Mouse (Mus musculus) embryo, embryonic 11 days (tissue): ENCODE data around the gene Mettl23.
A peak's percentile ranks its signal among the peaks of the same experiment; 100 is the strongest.

ENCODE experiments used
- DNase-seq: peaks from one replicate; pipeline ENCODE4 v3.0.0-alpha.2; 2015

Gene Mettl23

DNA sequence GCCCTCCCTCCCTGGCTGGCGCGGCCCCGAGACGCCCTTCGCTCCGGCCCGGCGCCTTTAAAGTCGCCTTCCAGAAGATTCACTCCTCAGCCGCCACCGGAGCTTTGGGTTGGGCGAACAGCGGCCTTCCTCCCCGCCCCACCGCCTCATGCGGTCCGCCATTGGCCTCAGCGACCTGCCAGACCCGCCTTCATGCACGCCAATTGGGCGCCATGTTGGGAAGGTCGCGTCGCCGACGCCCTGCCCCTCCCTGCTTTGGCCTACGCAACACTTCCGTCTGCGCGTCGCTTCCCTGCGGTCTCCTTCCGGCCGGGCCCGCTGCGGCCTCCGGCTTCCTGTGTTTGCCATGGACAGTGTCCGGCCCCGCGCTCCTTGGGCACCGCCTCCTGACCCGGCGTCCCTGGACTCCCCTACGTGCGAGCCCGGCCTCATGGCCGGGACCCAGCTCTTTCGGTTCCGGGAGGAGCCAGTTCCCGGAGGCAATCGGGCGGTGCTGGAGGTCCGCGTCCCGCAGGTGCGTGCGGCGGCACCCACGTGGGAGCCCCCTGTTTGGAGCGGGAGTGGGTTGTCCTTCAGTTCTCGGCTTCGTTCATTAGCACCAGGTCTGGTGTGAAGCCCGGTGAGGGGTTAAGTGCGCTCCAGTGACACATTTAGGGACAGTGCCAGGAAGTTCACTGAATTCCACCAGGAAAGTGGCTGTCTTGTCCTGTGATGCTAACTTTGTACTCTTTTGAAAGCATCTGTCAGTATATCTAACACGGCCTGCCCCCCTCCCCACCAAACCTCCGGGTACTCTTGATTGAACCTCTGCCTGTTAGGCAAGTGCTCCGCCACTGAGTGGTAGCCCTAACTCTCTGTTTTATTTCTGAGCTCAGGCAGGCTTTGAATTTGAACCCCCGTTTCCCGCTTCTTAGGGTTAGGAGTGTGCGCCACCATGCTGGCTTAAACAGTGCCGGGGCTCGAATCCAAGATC, at the start of gene Mettl23, which contains the start of gene Jmjd6:
Gene Mettl23 (plus strand): TSS at position 18 of the 973 bp plus-strand sequence.
Gene Jmjd6 (minus strand): TSS at position 189 of the 973 bp plus-strand sequence.
- peak; percentile 98 for DNase-seq

DNA sequence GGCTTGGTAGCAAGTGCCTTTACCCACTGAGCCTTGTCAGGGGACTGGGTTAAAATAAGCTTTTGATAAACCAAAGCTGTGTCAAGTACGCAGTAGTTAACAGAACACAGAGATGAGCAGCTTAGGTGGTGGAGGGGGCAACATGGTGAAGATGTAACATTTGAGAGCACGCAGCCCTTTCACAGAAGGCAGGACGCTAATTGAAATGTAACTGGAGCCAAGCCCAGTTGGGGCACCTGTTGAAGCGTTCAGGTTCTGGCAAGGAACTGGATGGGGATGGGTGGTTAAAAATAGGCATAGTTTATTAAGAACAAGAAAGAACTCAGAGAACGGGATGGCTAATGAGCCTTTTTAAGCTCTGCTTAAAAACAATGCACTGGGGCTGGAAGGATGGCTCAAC, 43.7 kb upstream of the Mettl23 start:
- DNase-seq: no peak

DNA sequence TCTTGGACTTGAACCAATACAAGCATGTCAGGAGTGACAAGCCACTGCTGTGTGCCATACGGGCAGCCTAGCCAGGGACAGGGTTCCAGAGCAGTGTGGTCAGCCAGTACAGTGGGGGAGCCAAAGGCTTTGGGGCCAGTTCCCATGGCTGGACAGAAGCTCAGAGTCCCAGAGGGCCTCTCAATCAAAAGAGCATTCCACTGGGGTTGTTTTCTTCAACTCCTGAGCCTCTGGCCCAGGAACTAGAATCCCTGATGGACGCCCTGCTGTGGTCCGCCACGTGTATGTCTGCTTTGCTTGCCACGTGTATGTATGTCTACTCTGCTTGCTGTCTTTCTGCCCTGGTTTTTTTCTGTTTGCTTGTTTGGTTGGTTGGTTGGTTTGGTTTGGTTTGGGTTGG, 42.0 kb upstream of the Mettl23 start:
- no peak for DNase-seq

DNA sequence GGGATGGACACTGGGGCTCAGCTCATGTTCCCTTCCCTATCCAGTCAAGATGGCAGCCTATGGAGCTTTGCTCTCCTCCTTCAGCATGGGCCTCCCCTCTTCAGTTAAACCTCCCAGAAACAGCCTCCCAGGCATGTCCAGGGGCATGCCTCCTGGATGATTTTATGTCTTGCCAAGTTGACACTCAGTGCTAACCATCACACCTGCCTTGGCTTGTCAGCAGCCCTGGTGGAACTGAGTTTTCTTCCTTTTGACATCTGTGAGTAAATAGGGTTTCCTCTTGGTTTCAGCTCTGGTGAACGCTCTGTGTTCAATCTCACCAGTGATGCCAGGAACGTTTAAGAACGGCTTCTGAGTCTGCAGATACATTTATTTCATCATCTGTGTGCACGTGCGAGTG, 40.4 kb upstream of the Mettl23 start:
- DNase-seq: no peak

DNA sequence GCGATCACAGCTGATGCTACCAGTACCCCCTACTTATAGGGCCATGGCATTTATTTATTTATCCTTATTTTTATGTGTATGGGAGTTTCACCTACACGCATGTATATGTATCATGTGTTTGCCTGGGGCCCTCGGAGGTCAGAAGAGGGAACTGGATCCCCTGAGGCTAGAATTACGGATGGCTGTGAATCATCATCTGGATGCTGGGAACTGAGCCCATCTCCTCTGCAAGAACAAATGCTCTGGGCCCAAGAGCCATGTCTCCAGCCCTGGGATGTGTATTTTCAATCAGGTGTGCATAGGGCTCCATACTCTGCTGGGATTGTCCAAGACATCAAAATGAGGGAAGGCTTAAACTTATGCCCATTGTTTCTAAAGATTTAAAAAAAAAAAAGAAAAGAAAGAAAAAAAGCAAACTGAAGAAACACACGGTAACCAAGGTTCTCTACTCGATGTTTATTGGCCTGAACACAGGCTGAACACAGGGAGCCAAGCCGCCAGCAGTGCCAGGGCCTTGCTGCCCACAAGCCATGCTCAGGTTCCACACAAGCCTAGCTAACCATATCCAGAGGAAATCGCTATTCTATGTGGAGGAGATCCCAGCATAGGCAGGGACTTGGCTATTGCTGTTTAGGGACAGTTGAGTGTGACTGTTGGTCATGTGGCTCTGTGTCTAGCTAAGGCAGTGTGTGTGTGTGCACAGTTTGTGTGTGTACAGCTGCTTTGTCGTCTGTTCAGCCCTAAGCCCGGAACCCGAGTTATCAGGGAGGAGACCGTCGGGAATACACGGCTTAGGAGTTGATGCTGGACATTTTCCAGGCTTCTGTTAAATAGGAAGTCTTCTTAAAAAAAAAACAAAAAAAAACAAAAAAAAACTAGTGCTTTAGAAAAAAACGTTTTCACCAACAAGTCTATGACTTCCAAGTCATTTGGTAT, 36.7 kb upstream of the Mettl23 start:
- no peak for DNase-seq

DNA sequence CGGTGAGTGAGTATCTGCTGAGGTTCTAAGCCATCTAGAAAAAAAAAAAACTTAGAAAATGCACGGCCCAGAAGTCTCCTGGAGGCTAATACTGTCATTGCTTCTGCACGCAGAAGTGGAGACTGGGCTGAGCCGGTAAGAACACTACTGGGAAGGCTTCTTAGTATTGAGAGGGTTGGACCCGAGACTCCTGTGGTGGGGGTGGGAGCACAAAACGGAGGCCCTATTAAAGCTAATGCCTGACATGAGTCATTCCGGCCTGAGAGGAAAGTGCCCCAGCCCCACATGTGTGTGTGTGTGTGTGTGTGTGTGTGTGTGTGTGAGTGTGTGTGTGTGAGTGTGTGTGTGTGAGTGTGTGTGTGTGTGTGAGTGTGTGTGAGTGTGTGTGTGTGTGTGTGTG, 36.0 kb upstream of the Mettl23 start:
- no peak for DNase-seq

DNA sequence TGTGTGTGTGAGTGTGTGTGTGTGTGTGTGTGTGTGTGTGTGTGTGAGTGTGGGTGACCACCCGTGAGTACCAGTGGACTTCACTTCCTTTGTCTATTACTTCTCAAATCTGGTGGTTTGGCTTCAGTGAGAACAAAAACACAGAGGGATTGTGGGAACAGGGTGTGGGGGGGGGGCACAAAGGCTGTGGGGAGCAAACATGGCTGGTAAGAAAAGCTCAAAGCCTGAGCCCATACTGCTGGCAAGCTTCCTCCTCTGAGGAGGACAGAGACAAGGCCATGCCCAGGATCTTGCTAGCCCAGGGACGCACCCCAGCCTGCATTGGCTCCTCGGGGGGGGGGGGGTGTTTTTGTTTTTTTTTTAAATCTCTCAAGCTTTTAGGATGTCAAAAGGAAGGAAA, 35.6 kb upstream of the Mettl23 start:
- no peak for DNase-seq

DNA sequence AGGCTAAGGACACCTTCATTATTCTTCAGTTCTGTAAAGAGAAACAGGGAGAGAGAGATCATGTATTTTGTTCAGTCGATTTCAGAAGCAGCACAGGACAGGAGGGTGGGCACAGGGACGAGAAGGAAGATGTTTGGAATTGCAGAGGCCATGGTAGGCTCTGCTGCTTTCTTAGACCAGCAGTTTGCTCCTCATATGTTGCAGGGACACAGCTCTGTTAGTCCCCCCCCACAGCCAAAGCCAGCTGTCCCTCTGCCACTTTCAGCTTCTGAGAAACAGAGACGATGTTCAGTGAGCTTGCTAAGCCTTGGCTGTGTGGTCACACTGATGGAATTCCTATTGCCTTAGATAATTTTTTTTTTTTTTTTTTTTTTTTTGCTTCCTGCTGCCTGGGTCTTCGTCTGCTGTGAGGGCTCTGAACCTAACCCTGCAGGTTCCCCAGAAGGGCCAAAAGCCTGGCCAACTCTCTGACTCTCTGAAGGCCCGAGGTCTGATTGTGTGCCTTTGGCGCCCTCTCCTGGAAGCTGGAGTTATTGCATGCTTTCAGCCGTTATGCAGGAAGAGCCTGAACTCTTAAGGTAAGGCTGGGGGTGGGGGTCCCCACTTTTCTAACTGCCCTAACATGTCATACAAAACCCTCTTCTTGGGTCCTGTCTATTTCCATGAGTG, 35.0 kb upstream of the Mettl23 start:
- DNase-seq: peak; percentile 89

DNA sequence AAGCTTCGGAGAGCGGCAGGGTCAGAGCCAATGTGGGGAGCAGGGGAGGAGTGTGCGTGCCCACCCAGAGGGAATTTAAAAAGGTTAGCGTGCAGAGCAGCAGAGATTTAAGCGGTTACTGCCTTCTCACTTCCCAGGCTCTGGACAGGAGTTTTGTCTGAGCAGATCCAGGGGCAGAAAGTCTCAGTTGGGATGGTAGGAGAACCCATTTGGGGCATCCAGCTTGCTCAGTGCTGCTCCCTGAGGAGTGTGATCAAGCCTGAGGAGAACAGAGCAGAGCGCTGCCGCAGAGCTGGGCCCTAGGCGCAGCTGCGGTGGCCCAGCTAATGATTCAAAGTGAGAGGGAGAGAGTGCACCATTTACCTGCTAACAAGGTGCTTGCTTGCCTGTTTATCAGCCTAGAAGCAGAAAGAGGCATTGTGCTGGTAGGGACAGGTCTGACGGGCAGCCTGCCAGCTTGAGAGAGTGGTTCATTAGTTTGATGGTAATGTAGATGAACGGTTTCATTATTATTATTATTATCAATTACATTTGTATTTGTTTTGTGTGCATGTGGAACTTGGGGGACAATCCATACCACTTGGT, 34.2 kb upstream of the Mettl23 start:
- DNase-seq: no peak

DNA sequence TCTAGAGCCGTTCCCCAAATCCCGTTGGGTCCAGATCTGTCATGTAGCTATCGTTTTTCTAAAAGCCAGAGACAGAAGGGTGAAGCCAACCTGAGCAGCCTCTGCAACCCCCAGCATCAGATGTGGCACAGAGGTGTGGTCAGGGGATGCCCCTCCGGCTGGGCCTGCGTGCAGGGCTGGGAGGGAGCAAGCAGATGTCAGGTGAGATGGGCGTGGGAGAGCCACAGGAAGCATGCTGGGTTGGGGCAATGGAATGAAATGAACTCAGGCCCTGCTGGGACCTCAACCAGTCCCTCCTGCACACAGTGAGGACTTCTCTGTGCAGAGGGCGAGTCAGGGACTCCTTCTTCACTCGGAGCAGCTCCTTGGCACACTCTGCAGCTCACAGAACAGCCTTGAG, 33.6 kb upstream of the Mettl23 start:
- no peak for DNase-seq

DNA sequence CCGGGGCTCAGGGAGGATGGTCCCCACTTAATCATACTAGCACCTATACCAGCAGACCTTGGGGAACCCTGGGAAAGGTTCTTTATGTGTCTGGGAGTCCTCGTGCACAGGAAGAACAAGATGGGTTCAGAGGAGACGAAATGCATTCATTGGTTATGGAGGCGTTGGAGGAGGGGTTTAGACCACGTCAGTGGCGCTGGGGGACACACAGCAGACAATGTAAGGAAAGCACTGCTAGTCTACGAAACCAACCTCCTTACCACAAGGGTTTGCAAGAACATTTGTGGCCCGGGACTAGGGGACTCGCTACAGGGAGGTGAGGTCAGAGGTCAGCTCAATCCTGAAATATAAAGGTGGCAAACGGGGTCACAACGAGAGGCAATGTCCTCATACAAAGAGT, 32.5 kb upstream of the Mettl23 start:
- DNase-seq: no peak

DNA sequence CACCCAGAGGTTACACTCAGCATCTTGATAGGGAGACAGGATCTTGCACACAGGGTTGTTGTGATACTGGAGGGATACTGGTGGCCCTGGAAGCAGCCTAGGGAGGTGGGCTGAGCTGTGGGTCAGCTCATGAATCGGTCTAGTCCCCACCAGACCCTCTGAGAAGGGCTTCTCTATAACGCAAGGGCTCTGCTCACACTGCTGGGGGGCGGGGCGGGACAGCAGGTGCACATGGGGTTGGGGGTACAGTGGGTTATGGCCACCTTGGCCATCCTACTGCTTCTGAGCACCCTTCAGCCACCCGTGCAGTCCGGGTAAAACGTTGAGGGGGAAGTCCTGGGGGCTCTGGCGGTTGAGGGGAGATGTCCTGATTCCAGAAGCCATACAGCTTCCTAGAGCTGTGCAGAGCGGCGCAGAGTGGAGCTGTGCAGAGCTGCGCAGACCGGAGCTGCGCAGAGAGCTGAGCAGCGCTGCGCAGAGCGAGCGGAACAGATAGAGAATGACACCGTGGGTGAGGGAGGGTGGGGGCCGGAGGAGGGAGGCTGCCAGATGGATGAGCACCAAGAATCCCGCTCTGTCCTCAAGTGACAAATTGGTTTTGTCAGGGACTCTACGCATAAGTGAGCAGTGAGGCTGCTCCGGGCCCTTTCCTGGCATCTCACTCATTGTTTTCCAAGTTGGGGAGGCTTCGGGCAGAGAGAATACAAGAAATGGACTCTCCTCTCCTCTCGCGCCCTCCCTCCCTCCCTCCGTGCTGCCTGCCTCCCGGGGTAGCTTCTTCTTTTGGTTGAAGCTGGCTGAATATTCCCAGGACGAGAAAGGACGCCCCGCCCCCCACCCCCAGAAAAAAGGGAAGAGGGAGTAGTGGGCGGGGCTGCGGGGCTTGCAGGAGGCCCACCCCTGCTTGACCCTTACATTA, 31.8 kb upstream of the Mettl23 start:
- peak; percentile 91 for DNase-seq

DNA sequence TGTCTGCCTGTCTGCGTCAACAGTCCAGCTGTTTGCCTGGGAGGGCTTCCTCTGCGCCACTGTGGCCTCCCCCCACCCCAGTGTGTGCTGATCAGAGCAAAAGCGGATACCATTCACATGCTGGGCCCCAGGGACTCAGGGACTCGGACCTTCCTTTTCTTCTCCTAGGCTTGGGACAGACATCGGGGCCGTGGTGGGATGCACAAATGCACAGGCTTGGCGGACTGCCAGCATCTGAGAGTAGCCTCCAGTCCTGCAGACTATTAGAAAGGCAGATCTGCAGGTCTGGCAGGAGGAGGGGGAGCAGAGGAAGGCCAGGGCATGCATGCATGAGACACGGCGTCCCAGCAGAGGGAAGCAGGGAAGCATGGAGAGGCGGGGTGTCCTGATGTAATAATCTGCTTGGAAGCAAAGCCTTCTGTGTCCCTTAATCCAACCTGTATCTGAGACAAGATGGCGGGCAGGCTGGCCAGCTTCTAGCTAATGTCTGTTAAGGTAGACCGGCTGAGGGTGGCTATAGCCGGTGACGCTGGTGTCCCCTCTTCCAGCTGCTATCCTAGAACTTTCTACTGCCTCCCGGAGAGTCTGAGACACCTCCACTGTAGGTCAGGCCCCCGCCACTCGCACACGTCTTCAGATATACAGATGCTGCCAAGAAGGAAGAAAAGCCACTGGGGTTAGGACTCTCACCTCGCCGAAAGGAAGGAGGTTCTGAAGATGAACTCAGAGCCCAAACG, 30.1 kb upstream of the Mettl23 start:
- peak; percentile 80 for DNase-seq

DNA sequence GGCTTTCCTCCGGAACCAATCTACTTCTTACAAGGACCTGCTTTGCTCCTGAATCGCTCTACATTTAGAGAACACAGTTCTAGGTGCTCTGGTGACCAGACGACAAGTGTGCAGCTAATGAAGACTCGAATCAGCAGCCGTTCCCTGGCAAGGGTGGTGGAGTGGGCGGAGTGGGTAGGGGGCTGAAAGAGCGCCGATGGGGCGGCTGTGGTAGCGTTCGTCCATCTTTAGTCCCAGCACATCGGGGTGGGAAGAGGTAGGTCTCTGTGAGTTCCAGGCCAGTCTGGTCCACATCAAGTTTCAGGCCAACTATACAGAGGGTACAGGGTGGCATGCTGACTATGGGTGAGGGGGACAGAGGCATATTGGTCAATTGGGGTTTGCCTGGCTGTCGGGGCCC, 29.5 kb upstream of the Mettl23 start:
- DNase-seq: no peak

DNA sequence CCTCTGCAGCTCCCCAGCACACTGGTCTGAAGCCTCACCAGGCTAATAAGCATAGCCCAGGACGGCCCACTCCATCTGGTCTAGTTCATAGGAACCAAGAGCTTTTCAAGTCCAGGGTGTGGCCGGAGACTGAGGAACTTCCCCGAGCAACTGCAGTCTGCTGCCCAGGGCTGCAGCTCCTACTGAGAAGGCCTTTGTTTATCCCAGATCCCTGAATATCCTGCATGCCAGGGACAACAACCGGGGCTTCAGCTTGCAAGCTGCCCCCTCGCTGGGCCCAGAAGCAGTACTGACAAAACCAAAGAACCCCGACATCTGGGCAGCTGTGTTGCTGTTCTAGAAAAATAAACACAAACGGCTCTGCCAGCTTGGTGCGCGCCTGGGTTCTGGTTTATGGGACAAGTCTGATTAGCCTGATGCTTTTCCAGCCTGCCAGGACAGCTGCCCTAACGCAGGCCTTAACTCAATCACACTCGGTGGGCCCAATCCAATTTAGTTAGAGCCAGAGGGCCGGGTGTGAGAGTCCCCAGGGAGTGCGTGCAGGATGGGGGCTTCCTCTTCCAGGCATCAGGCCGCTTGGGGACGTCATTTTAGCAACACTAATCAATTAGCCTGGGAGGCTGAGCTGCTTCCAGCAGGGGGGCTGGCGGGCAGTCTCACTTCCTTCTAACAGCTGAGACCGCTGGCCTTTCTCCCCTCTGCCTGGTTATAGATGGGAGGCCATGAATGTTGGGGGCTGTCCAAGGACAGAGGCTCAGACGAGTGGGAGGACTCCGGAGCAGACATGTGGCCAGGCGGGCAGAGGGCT, 28.8 kb upstream of the Mettl23 start:
- peak; percentile 83 for DNase-seq

DNA sequence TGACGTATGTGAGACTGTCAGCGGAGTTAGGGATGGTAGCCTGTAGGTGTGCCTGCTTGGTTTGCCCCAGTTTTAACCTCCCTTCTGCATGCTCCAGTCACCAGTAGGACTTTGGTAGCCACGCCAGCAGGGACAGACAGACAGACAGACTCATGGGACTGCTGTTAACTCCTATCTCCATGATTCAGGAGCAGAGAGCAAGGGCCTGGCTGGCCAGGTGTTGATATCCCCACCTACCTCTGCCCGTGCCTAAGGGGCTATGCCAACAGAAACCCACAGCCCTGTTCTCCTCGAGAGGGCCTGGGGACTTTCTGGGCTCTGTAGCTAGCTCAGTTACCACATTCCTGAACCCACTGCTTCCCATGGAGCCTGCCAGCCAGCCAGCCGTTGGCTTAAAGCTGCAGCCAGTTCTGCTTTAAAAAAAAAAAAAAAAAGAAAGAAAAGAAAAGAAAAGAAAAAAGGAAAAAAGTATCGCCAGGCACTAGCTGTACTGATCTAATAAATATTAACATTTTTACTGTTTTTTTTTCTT, 28.1 kb upstream of the Mettl23 start:
- no peak for DNase-seq

DNA sequence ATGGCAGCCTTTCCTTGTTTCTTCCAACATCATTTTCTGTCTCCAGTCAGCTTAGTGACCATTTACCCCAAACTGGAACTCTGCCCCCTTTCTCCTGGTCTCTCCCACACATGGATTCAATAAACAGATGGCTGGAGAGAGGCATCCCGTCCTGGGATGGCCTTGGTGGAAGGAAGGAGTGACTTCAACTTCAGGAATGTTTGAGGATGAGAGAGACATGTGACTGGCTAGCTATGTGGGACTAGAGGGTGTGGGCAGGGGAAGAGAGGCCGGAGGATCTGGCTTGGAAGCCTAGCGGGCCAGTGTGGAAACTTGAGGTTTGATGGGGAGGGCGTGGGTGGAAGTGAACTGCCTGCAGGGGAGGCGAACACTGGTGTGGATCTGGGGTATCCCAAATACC, 26.3 kb upstream of the Mettl23 start:
- DNase-seq: no peak

DNA sequence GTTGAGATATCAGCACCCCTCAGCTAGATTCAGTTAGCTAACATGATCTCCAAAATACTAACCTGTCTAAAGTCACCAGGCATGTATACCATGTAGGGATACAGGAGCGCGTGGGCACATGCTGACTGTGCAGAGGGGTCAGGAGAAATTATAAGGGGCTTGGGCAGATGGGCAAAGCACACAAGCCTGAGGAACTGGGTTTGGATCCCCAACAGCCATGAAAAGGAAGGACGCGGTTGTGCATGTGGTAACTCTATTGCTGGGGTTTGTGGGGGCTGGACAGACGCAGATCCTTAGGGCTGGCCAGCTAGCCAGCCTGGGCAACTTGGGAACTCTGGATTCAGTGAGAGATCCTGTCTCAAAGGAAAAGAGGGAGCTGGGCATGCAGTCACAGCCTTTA, 25.5 kb upstream of the Mettl23 start:
- no peak for DNase-seq

DNA sequence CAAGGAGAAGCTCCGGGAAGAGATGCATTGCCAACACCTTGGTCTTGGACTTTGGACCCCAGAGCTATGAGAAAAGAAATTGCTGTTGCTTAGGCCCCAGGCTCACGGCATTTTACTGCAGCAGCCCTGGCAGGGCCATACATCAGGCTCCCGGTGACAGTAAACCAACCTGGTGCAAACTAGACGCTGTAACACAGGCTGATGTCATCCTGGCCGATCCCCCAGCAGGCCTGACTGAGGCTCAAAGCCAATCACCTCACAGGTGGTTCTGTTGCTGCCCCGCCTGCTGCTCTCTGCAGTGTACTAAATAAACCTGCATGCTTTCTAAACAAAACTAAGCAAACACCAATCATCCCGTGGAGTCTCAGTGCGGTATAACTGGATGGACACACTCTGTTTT, 24.4 kb upstream of the Mettl23 start:
- no peak for DNase-seq
